Mouse (Mus musculus) bone marrow, adult 2 months (tissue): ENCODE measurements around the gene Hhatl.

ENCODE experiments used
- CTCF ChIP-seq: fragments of 200-500 bp; IDR thresholded peaks from 2 replicates; pipeline ENCODE4 v1.5.1; 2011; ENCODE audit warnings: low read length, control low read depth; ENCODE audit not compliant: control insufficient read depth, insufficient read depth
- POLR2A ChIP-seq: fragments of 200-500 bp; IDR thresholded peaks from 2 replicates; pipeline ENCODE4 v1.6.1; 2011; ENCODE audit warnings: low read depth, mild to moderate bottlenecking, control low read depth, low read length, borderline replicate concordance; ENCODE audit not compliant: control insufficient read depth

GRCm38 (mm10) chr9:121760271-121761090 is 31.8 kb downstream of the Hhatl start:
- TF ChIP-seq POLR2A (no peak), CTCF (no peak)
